Mouse (Mus musculus) neutrophil, adult 59 days (primary cell): ENCODE results near the gene Ttyh1. TPM values are rescaled to one million over a fixed set of nuclear protein-coding genes. Genes with fewer than 3 reads are reported as not detected.

Experiments
- total RNA-seq, 2 experiments: library from RNA; stranded (reverse); gene quantifications; 1 replicate in 1 of 2; 2 replicates in 1 of 2; pipeline ENCODE4 v1.2.4; 2023

The Ttyh1 gene
- total RNA-seq, result not detected

DNA sequence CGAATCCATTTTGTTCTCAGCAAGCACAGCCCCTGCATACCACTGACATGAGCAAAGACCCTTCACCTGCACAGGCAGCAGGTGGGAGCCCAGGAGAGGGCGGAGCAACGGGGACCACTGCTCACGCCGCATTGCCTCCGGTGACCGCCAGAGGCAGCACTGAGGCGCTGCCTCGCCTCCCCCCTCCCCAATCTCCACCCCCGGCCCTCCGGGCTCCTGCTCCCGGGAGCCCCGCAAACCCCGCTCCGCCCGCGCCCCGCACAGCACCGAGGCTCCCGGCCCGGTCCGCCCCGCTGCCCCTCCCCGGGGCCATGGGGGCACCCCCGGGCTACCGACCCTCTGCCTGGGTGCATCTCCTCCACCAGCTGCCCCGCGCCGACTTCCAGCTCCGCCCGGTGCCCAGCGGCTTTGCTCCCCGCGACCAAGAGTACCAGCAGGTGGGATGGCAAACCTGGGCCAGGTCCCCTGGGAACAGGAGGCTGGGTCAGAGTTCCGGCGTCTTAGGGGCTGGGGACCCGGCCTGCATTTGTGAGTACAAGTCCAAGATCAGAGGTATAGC is at the start of gene Ttyh1:
Gene Ttyh1 (plus strand): TSS at position 65 of the 559 bp plus-strand sequence.

DNA sequence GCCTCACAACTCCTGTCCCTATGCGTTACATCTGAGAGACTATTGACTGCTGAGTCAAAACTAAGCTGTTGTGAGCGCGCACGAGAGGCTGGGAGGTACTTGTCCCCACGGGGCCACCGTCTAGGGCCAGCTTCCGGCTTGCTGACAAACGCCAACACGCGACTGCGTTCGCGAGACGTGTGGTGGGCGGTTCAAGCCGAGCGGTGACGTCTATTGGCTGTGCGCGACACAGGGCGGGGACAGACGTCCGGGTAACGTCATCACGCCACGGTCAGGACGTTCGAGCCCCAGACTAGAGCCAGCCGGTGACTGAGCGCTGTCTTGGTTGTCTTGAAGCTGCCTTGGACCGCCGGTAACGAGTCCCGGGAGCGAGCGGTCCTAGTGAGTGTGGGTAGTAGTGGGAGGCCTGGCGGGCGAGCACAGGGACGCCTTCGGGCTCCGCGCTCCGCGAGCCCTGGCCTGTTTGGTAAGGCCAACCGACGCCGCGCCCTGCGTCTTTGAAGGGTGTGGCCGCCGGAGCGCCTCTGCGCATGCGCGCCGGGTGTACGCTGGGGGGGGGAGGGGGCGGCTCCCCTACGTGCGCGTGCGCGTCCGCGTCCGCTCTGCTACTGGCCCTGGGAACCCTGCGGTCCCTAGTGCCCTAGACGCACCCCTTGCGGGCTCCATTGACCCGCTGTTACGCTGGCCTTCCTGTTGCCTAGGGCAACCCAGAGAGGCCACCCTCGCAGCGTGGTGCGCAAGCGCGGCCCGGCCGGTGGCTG is 17.7 kb downstream of the Ttyh1 start, which contains the start of gene Leng8:
Gene Leng8 (plus strand): TSS at position 269 of the 761 bp plus-strand sequence.

DNA sequence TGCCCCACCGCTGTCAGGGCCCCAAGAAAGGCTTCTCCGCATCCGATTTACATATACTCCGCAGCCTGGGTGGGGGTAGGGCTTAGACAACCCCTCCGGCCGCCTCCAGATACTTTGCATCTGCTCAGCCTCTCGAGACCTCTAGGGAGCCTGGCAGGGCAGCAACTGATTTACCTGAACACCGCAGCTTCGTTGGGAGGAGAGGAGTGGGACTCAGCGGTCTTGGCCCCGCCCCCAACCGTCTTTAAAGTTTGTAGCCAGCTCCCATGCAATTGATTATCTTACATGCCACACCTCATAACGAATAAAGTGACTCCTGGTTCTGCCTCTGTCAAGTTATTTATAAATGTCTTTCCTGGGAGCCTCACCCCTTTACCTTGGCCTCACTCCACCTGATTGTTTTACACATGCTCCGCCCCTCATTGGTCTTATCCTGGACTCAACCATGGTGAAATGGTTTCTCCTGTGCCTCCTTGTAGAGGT is 30.9 kb downstream of the Ttyh1 start, which contains the start of gene Leng9:
Gene Leng9 (minus strand): TSS at position 316 of the 483 bp plus-strand sequence.

DNA sequence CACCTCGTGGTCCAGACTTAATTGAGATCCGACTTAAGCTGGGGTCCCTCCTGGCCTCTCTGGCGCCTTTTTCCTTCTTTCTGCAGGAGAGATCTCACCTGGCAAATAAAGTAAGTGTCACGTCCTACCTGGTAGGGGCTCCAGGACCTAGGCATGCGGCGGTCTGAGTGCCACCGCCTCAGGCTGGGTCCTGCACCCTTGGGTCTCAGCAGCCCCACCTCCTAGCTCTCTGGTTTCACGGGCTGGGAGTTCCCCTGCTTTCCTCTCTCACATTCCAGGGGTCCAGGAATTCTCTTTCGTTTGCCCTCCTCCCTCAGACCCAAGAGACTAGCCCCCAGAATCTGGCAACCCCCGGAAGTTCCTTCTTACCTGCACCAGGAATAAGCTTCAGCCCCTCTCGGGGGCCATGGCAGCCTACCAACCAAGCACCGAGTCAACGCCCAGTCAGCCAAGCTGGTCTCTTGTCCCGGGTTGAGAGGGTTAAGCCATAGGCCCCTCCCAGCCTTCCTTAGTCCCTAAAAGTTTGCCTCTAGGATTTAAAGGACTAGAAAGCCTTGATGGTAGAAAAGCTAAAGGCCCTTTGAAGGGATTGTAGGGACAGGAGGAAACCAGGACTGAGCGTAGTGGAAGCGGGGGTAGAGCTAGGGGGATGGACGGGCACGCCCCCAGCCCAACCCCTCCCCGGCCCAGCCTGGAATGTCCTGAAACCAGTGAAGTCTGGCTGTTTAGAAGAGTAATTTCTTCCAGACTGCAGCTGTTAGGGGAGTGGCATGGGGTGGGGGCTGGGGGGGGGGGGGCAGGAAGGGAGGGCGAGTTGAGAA is 45.1 kb downstream of the Ttyh1 start, which contains the start of gene Cdc42ep5:
Gene Cdc42ep5 (minus strand): TSS at position 771 of the 821 bp plus-strand sequence.

Other genes starting within 250 kb of the Ttyh1 start
- gene Gm14548, start 221.3 kb upstream of the Ttyh1 start, total RNA-seq, result 100 to 1,000 TPM; 129 to 133 TPM
- 100 to 1,000 TPM; 117 to 121 TPM for gene Lilra6, start 203.9 kb upstream of the Ttyh1 start, total RNA-seq
- gene Lair1, start 56.2 kb upstream of the Ttyh1 start, total RNA-seq, result 10 to 100 TPM; 19.1 to 19.4 TPM
- 100 to 1,000 TPM; 212 to 247 TPM for gene Leng8, start 17.6 kb downstream of the Ttyh1 start, total RNA-seq
- 1 to 10 TPM; 4.3 to 5.4 TPM for gene Leng9, start 31.0 kb downstream of the Ttyh1 start, total RNA-seq
- not detected for gene Cdc42ep5, start 45.5 kb downstream of the Ttyh1 start, total RNA-seq
- gene Lilra5, start 118.3 kb downstream of the Ttyh1 start, total RNA-seq, result under 1 TPM; 0.24 to 0.33 TPM
- gene Ncr1, start 218.3 kb downstream of the Ttyh1 start, total RNA-seq, result under 1 TPM in 1 of 2 experiments, not detected in 1; 0.38 TPM